Mouse (Mus musculus) hematopoietic stem cell, adult 5-6 weeks (primary cell): Measurements from ENCODE around the gene Ostn. TPM values are rescaled to one million over a fixed set of nuclear protein-coding genes. Genes with fewer than 3 reads are reported as not detected.

ENCODE experiments used
- total RNA-seq: library from RNA; stranded (forward); fragments of 172-1452, 232-1000 nt; gene quantifications from 2 replicates; pipeline ENCODE4 v1.2.3, GENCODE M21; 2017

Gene Ostn
- total RNA-seq, 1 experiment from 2014 or later = not detected

Other genes starting within 250 kb of the Ostn start
- gene Uts2b, start 62.8 kb downstream of the Ostn start, total RNA-seq = not detected in 2 replicates
- gene Ccdc50, start 81.4 kb downstream of the Ostn start, total RNA-seq = 87.2 and 129 TPM in 2 replicates